Mouse (Mus musculus) megakaryocyte, embryonic 14.5 days (primary cell): Measurements from ENCODE around the gene Cdc26.

Experiments used
- FLI1 ChIP-seq: IDR thresholded peaks from 2 replicates; pipeline ENCODE4 v1.6.1; 2012; ENCODE audit warnings: low read length, inconsistent platforms, mixed read lengths
- GATA1 ChIP-seq: IDR thresholded peaks from 3 replicates; pipeline ENCODE4 v1.6.1; 2012; ENCODE audit warnings: mixed read lengths, low read length, inconsistent platforms, borderline replicate concordance

DNA sequence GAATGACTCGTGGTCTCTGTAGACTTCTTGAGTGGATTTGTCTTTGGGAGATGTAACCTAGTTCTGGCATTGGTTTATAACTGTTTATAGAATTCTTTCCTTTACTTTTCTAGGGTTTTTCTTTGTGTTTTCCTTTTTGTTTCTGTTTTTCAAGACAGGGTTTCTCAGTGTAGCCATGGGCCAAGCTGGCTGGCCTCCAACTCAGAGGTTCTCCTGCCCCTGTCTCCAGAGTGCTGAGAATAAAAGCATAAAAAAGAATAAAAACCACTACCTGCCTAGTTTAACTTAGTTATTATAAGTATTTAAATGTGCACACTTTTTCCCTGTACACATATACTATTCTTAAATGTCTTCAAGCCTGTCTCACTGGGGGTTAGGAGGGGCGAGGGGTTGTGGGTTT is 1.9 kb upstream of the Cdc26 start:
- TF ChIP-seq GATA1: no peak
- TF ChIP-seq FLI1: no peak
